Mouse (Mus musculus): ENCODE data around the gene Pak6. TPM values are rescaled to one million over a fixed set of nuclear protein-coding genes. Genes with fewer than 3 reads are reported as not detected.

Gene Pak6
- polyA plus RNA-seq, 1 experiment from 2014 or later, result 2.2 TPM

GRCm38 (mm10) chr2:118701161-118701560 is 38.1 kb downstream of the Pak6 start:
- H3K9ac ChIP-seq (ENCODE audit: low read length), result no peak overlapping the region
- no peak overlapping the region for H3K4me2 ChIP-seq (ENCODE audit: low read depth, low read length)
- 20% methylated on average over 5 of the region's 5 CpGs for WGBS

GRCm38 (mm10) chr2:118701971-118702882 is 39.1 kb downstream of the Pak6 start:
- no peaks in the 10 kb centered on the region for H3K36me3 ChIP-seq (ENCODE audit: control insufficient read depth, insufficient read depth, low read length)
- peaks cover 74% of the 10 kb centered on the region for H3K27me3 ChIP-seq (ENCODE audit: control insufficient read depth, insufficient read depth, low read depth, low read length)
- peak overlapping the region; percentile 45 for H3K4me3 ChIP-seq (ENCODE audit: low read length)
- no peak for ATAC-seq (ENCODE audit: low read depth)
- H3K4me2 ChIP-seq (ENCODE audit: low read depth, low read length), result peak overlapping the region; percentile 68
- H3K9me3 ChIP-seq (ENCODE audit: control insufficient read depth, low read length), result no peaks in the 10 kb centered on the region
- H3K27ac ChIP-seq (ENCODE audit: low read length), result no peak overlapping the region
- H3K9ac ChIP-seq (ENCODE audit: low read length), result peak overlapping the region; percentile 44
- WGBS, result 7% methylated on average over 46 of the region's 51 CpGs
- H3K4me1 ChIP-seq (replicated peaks; ENCODE audit: control insufficient read depth, insufficient read depth, low read length), result peaks cover 34% of the 10 kb centered on the region

More at GRCm38 (mm10) chr2:118701161-118701560, 38.1 kb downstream of the Pak6 start:
- H3K27ac ChIP-seq (ENCODE audit: low read length), result no peak overlapping the region
- no peak overlapping the region for H3K4me3 ChIP-seq (ENCODE audit: low read length)
- H3K9me3 ChIP-seq (ENCODE audit: control insufficient read depth, low read length), result no peaks in the 10 kb centered on the region
- H3K27me3 ChIP-seq (ENCODE audit: control insufficient read depth, insufficient read depth, low read depth, low read length), result peaks cover 66% of the 10 kb centered on the region
- peaks cover 41% of the 10 kb centered on the region for H3K4me1 ChIP-seq (replicated peaks; ENCODE audit: control insufficient read depth, insufficient read depth, low read length)
- no peak for ATAC-seq (ENCODE audit: low read depth)
- H3K36me3 ChIP-seq (ENCODE audit: control insufficient read depth, insufficient read depth, low read length), result no peaks in the 10 kb centered on the region

GRCm38 (mm10) chr2:118702883-118703761 is 40.0 kb downstream of the Pak6 start:
- H3K4me3 ChIP-seq (ENCODE audit: low read length), result peak overlapping the region; percentile 45
- H3K9ac ChIP-seq (ENCODE audit: low read length), result peak overlapping the region; percentile 44
- H3K4me2 ChIP-seq (ENCODE audit: low read depth, low read length), result peak overlapping the region; percentile 68
- WGBS, result under 1% methylated on average over 88 of the region's 93 CpGs
- no peaks in the 10 kb centered on the region for H3K9me3 ChIP-seq (ENCODE audit: control insufficient read depth, low read length)
- peak; percentile 28 for ATAC-seq (ENCODE audit: low read depth)
- peaks cover 82% of the 10 kb centered on the region for H3K27me3 ChIP-seq (ENCODE audit: control insufficient read depth, insufficient read depth, low read depth, low read length)
- H3K36me3 ChIP-seq (ENCODE audit: control insufficient read depth, insufficient read depth, low read length), result no peaks in the 10 kb centered on the region
- no peak overlapping the region for H3K27ac ChIP-seq (ENCODE audit: low read length)
- H3K4me1 ChIP-seq (replicated peaks; ENCODE audit: control insufficient read depth, insufficient read depth, low read length), result peaks cover 27% of the 10 kb centered on the region

GRCm38 (mm10) chr2:118703913-118704730 is 41.0 kb downstream of the Pak6 start, which contains the start of gene Ankrd63:
Gene Ankrd63 (minus strand): TSS chr2:118703963.
- peaks cover 90% of the 10 kb centered on the region for H3K27me3 ChIP-seq (ENCODE audit: control insufficient read depth, insufficient read depth, low read depth, low read length)
- 1% methylated on average over 50 of the region's 50 CpGs for WGBS
- H3K9me3 ChIP-seq (ENCODE audit: control insufficient read depth, low read length), result no peaks in the 10 kb centered on the region
- no peaks in the 10 kb centered on the region for H3K36me3 ChIP-seq (ENCODE audit: control insufficient read depth, insufficient read depth, low read length)
- H3K27ac ChIP-seq (ENCODE audit: low read length), result no peak within 1 kb of the TSS
- peak within 1 kb of the TSS; percentile 68 for H3K4me2 ChIP-seq (ENCODE audit: low read depth, low read length)
- ATAC-seq (ENCODE audit: low read depth), result no peak
- peaks cover 27% of the 10 kb centered on the region for H3K4me1 ChIP-seq (replicated peaks; ENCODE audit: control insufficient read depth, insufficient read depth, low read length)
- H3K9ac ChIP-seq (ENCODE audit: low read length), result peak within 1 kb of the TSS; percentile 44
- peak within 1 kb of the TSS; percentile 45 for H3K4me3 ChIP-seq (ENCODE audit: low read length)

- no peak overlapping the region for H3K4me3 ChIP-seq (ENCODE audit: low read length)
- H3K4me1 ChIP-seq (replicated peaks; ENCODE audit: control insufficient read depth, insufficient read depth, low read length), result peaks cover 32% of the 10 kb centered on the region
- H3K27ac ChIP-seq (ENCODE audit: low read length), result no peak overlapping the region
- ATAC-seq (ENCODE audit: low read depth), result peak; percentile 23; the same call in 1 of the 2 replicates
- no peaks in the 10 kb centered on the region for H3K9me3 ChIP-seq (ENCODE audit: control insufficient read depth, low read length)
- no peak overlapping the region for H3K9ac ChIP-seq (ENCODE audit: low read length)
- peaks cover 96% of the 10 kb centered on the region for H3K27me3 ChIP-seq (ENCODE audit: control insufficient read depth, insufficient read depth, low read depth, low read length)
- WGBS, result 8% methylated on average over 6 of the region's 6 CpGs
- H3K36me3 ChIP-seq (ENCODE audit: control insufficient read depth, insufficient read depth, low read length), result no peaks in the 10 kb centered on the region
- no peak overlapping the region for H3K4me2 ChIP-seq (ENCODE audit: low read depth, low read length)
Observed at GRCm38 (mm10) chr2:118706436-118706835, 43.3 kb downstream of the Pak6 start.

GRCm38 (mm10) chr2:118708472-118708871 is 45.4 kb downstream of the Pak6 start:
- ATAC-seq (ENCODE audit: low read depth), result no peak
- 37% methylated on average over 4 of the region's 4 CpGs for WGBS
- Histone ChIP-seq H3K27ac (ENCODE audit: low read length) (no peak overlapping the region), H3K36me3 (ENCODE audit: control insufficient read depth, insufficient read depth, low read length) (no peaks in the 10 kb centered on the region), H3K27me3 (ENCODE audit: control insufficient read depth, insufficient read depth, low read depth, low read length) (peaks cover 92% of the 10 kb centered on the region), H3K4me2 (ENCODE audit: low read depth, low read length) (no peak overlapping the region), H3K9ac (ENCODE audit: low read length) (no peak overlapping the region), H3K4me3 (ENCODE audit: low read length) (no peak overlapping the region), H3K4me1 (replicated peaks; ENCODE audit: control insufficient read depth, insufficient read depth, low read length) (peaks cover 21% of the 10 kb centered on the region), H3K9me3 (ENCODE audit: control insufficient read depth, low read length) (no peaks in the 10 kb centered on the region)

GRCm38 (mm10) chr2:118709655-118710221 is 46.6 kb downstream of the Pak6 start:
- H3K4me1 ChIP-seq (replicated peaks; ENCODE audit: control insufficient read depth, insufficient read depth, low read length), result peaks cover 12% of the 10 kb centered on the region
- ATAC-seq (ENCODE audit: low read depth), result no peak

GRCm38 (mm10) chr2:118711038-118711494 is 48.0 kb downstream of the Pak6 start:
- Histone ChIP-seq H3K9ac (ENCODE audit: low read length) (peak overlapping the region; percentile 63), H3K9me3 (ENCODE audit: control insufficient read depth, low read length) (no peaks in the 10 kb centered on the region)

More at GRCm38 (mm10) chr2:118709655-118710221, 46.6 kb downstream of the Pak6 start:
- no peak overlapping the region for H3K4me3 ChIP-seq (ENCODE audit: low read length)
- no peaks in the 10 kb centered on the region for H3K36me3 ChIP-seq (ENCODE audit: control insufficient read depth, insufficient read depth, low read length)
- no peak overlapping the region for H3K27ac ChIP-seq (ENCODE audit: low read length)
- H3K9me3 ChIP-seq (ENCODE audit: control insufficient read depth, low read length), result no peaks in the 10 kb centered on the region
- no peak overlapping the region for H3K9ac ChIP-seq (ENCODE audit: low read length)
- WGBS, result 32% methylated on average over 4 of the region's 4 CpGs
- H3K4me2 ChIP-seq (ENCODE audit: low read depth, low read length), result no peak overlapping the region
- peaks cover 79% of the 10 kb centered on the region for H3K27me3 ChIP-seq (ENCODE audit: control insufficient read depth, insufficient read depth, low read depth, low read length)

More at GRCm38 (mm10) chr2:118711038-118711494, 48.0 kb downstream of the Pak6 start:
- peaks cover 66% of the 10 kb centered on the region for H3K27me3 ChIP-seq (ENCODE audit: control insufficient read depth, insufficient read depth, low read depth, low read length)
- H3K4me2 ChIP-seq (ENCODE audit: low read depth, low read length), result peak overlapping the region; percentile 88
- WGBS, result 0% methylated on average over 36 of the region's 36 CpGs
- peaks cover 12% of the 10 kb centered on the region for H3K4me1 ChIP-seq (replicated peaks; ENCODE audit: control insufficient read depth, insufficient read depth, low read length)
- peak; percentile 71 for ATAC-seq (ENCODE audit: low read depth)
- peak overlapping the region; percentile 49 for H3K4me3 ChIP-seq (ENCODE audit: low read length)
- H3K36me3 ChIP-seq (ENCODE audit: control insufficient read depth, insufficient read depth, low read length), result no peaks in the 10 kb centered on the region
- no peak overlapping the region for H3K27ac ChIP-seq (ENCODE audit: low read length)

All from lung, embryonic 16.5 days (tissue).